Mouse (Mus musculus): ENCODE measurements around the gene Srrm4. TPM values are rescaled to one million over a fixed set of nuclear protein-coding genes. Genes with fewer than 3 reads are reported as not detected.

The Srrm4 gene
- total and polyA plus RNA-seq, 2 experiments from 2014 or later: 8.0 to 15.4 TPM

- no peak overlapping the region for H3K9ac ChIP-seq (replicated peaks; ENCODE audit: low read length, poor library complexity, severe bottlenecking)
- 67% methylated on average over 8 of the region's 8 CpGs for WGBS
Measured at GRCm38 (mm10) chr5:116449522-116450225, 141.9 kb downstream of the Srrm4 start.

DNA sequence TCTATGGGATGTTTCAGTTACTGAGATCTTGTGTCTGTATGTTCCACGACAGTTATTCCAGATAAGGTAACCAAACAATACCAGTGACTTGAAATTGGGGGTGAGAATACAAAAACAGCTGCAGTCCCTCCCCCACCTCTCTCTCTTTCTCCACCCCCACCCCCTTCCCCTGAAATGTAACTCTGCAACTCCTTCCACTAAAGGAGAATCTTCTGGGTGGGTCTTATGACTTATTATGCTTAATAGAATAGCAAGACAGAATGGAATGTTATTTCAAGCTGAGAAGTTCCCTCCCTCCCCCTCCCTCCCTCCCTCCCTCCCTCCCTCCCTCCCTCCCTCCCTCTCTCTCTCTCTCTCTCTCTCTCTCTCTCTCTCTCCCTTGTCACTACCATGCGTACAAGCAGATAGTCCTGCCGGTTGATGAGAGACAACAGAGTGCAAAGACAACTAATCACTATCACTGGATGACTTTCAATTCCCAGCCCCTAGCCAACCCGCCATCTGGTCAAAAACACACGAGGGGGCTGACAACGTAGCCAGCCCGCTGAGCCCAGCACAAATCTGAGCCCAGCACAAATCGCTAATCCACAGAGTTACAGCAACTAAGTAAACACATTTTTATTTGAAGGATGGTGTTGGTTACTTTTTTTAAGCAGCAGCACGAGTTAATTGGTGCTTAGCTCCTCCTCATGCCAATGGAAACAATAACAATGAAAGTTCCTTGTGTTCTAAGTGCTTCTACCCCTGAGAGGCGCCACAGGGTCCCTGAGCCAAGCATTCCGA lies 143.0 kb downstream of the Srrm4 start:
- 17% methylated on average over 10 of the region's 11 CpGs for WGBS
- no peak for TF ChIP-seq CTCF (IDR thresholded peaks at IDR 0.05)
- no peak overlapping the region for H3K9ac ChIP-seq (replicated peaks; ENCODE audit: low read length, poor library complexity, severe bottlenecking)
- ATAC-seq (ENCODE audit: low FRiP score): no peak
- no peak overlapping the region for H3K4me2 ChIP-seq (ENCODE audit: low read depth, low read length, poor library complexity, severe bottlenecking)
- no peak overlapping the region for H3K4me3 ChIP-seq (ENCODE audit: low read depth, low read length)
- H3K27ac ChIP-seq (ENCODE audit: low read depth, low read length): no peak overlapping the region
- H3K36me3 ChIP-seq (ENCODE audit: insufficient read depth, low read length): peaks cover 14% of the 10 kb centered on the region
- DNase-seq (ENCODE audit: low spot score): no peak
- H3K9me3 ChIP-seq (ENCODE audit: low read length): no peaks in the 10 kb centered on the region
- no peaks in the 10 kb centered on the region for H3K4me1 ChIP-seq (ENCODE audit: insufficient read depth, low read length)
- no peaks in the 10 kb centered on the region for H3K27me3 ChIP-seq (ENCODE audit: insufficient read depth, low read length)

More at GRCm38 (mm10) chr5:116449522-116450225, 141.9 kb downstream of the Srrm4 start:
- Histone ChIP-seq H3K4me3 (ENCODE audit: low read depth, low read length) (no peak overlapping the region), H3K4me1 (ENCODE audit: insufficient read depth, low read length) (no peaks in the 10 kb centered on the region), H3K9me3 (ENCODE audit: low read length) (no peaks in the 10 kb centered on the region), H3K27ac (ENCODE audit: low read depth, low read length) (no peak overlapping the region), H3K4me2 (ENCODE audit: low read depth, low read length, poor library complexity, severe bottlenecking) (no peak overlapping the region), H3K36me3 (ENCODE audit: insufficient read depth, low read length) (peaks cover 4% of the 10 kb centered on the region), H3K27me3 (ENCODE audit: insufficient read depth, low read length) (no peaks in the 10 kb centered on the region)
- DNase-seq (ENCODE audit: low spot score): no peak
- TF ChIP-seq CTCF (IDR thresholded peaks at IDR 0.05): no peak
- no peak for ATAC-seq (ENCODE audit: low FRiP score)

- Histone ChIP-seq H3K9me3 (ENCODE audit: low read length) (no peaks in the 10 kb centered on the region), H3K4me2 (ENCODE audit: low read depth, low read length, poor library complexity, severe bottlenecking) (no peak overlapping the region), H3K4me1 (ENCODE audit: insufficient read depth, low read length) (no peaks in the 10 kb centered on the region), H3K9ac (replicated peaks; ENCODE audit: low read length, poor library complexity, severe bottlenecking) (no peak overlapping the region), H3K36me3 (ENCODE audit: insufficient read depth, low read length) (peaks cover 17% of the 10 kb centered on the region), H3K27me3 (ENCODE audit: insufficient read depth, low read length) (no peaks in the 10 kb centered on the region), H3K4me3 (ENCODE audit: low read depth, low read length) (no peak overlapping the region), H3K27ac (ENCODE audit: low read depth, low read length) (no peak overlapping the region)
- ATAC-seq (ENCODE audit: low FRiP score) (no peak), DNase-seq (ENCODE audit: low spot score) (no peak)
- WGBS: 55% methylated on average over 11 of the region's 11 CpGs
- TF ChIP-seq CTCF (IDR thresholded peaks at IDR 0.05): no peak
Measured at GRCm38 (mm10) chr5:116447821-116448350, 143.7 kb downstream of the Srrm4 start.

GRCm38 (mm10) chr5:116446552-116446951 lies 145.1 kb downstream of the Srrm4 start:
- Histone ChIP-seq H3K36me3 (ENCODE audit: insufficient read depth, low read length) (peaks cover 14% of the 10 kb centered on the region), H3K4me1 (ENCODE audit: insufficient read depth, low read length) (no peaks in the 10 kb centered on the region), H3K4me2 (ENCODE audit: low read depth, low read length, poor library complexity, severe bottlenecking) (no peak overlapping the region), H3K27ac (ENCODE audit: low read depth, low read length) (no peak overlapping the region), H3K27me3 (ENCODE audit: insufficient read depth, low read length) (no peaks in the 10 kb centered on the region), H3K4me3 (ENCODE audit: low read depth, low read length) (no peak overlapping the region), H3K9me3 (ENCODE audit: low read length) (no peaks in the 10 kb centered on the region), H3K9ac (replicated peaks; ENCODE audit: low read length, poor library complexity, severe bottlenecking) (no peak overlapping the region)
- no peak for ATAC-seq (ENCODE audit: low FRiP score)
- no peak for TF ChIP-seq CTCF (IDR thresholded peaks at IDR 0.05)
- WGBS: 59% methylated on average over 23 of the region's 23 CpGs
- DNase-seq (ENCODE audit: low spot score): no peak

DNA sequence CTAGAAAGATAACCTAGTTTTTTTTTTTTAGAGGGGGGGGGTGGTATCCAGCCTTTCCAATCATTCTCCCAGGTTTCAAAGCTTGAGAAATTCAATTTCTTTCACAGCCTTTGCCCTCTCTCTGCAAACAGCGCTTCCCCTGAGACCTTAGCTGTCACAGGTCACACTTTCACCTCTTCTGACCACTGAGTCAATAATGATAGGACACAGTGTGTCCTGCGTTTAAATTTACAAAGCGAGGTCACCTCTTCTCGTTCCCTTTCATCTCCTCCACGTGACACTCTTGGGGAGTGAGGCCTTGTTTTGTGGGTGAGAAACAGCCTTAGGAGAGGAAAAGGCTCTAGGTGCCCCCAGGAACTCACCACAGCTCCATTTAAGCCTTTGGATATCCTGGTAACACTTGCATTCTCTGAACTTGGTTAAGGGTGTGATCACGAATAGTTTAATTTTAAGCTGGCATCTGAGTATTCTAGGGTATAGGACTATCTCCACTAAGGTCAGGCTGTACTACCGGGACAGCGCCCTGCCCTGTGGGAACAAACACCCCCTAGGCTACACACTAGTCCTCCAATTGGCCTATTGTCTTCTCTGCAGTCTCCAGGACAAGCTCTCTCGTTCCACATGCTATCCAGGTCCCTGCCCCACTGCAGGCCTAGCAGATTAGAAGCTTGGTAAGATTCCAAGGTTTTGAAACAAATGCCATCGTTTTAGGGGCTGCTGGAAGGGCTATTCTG lies 145.8 kb downstream of the Srrm4 start:
- TF ChIP-seq CTCF (IDR thresholded peaks at IDR 0.05): no peak
- DNase-seq (ENCODE audit: low spot score): no peak
- WGBS: 60% methylated on average over 10 of the region's 10 CpGs

More for the DNA sequence above, 145.8 kb downstream of the Srrm4 start:
- Histone ChIP-seq H3K9me3 (ENCODE audit: low read length) (no peaks in the 10 kb centered on the region), H3K9ac (replicated peaks; ENCODE audit: low read length, poor library complexity, severe bottlenecking) (no peak overlapping the region), H3K4me1 (ENCODE audit: insufficient read depth, low read length) (no peaks in the 10 kb centered on the region), H3K4me3 (ENCODE audit: low read depth, low read length) (no peak overlapping the region), H3K36me3 (ENCODE audit: insufficient read depth, low read length) (peaks cover 13% of the 10 kb centered on the region; the same call in 1 of the 2 replicates), H3K27me3 (ENCODE audit: insufficient read depth, low read length) (no peaks in the 10 kb centered on the region), H3K4me2 (ENCODE audit: low read depth, low read length, poor library complexity, severe bottlenecking) (no peak overlapping the region), H3K27ac (ENCODE audit: low read depth, low read length) (no peak overlapping the region)
- ATAC-seq (ENCODE audit: low FRiP score): no peak

Data from midbrain, postnatal 0 days (tissue).